Mouse (Mus musculus) MEL (cell line): ENCODE measurements around the gene Cdkn1a. TPM values are rescaled to one million over a fixed set of nuclear protein-coding genes. Genes with fewer than 3 reads are reported as not detected.
"Not testable (repeated sequence)": the region's sequence is repeated elsewhere in the genome, so short reads cannot be mapped to it uniquely, and the experiment has no call there.

Experiments
- DNase-seq: peaks from one replicate; pipeline ENCODE4 v3.0.0; 2011; ENCODE audit warnings: low read depth, low spot score
- H3K27ac ChIP-seq: 2 replicates; pipeline ENCODE4 v1.5.1; 2012; ENCODE audit warnings: low read depth, mild to moderate bottlenecking, control low read depth, low read length, moderate library complexity; ENCODE audit not compliant: control insufficient read depth
- H3K27me3 ChIP-seq, 2 experiments: fragments of 150-350 bp in 1 of 2; sonication (generic) in 1 of 2; 2 replicates each; pipeline ENCODE4 v1.6.1; 2012; ENCODE audit warnings: low read length in 2 of 2, mild to moderate bottlenecking in 2 of 2, improper control_type of control experiment in 1 of 2, moderate library complexity in 1 of 2; ENCODE audit not compliant: insufficient read depth in 2 of 2, control insufficient read depth in 1 of 2
- H3K36me3 ChIP-seq, 2 experiments: 2 replicates each; pipeline ENCODE4 v1.6.1; 2012 to 2014; ENCODE audit warnings: low read length in 2 of 2, improper control_type of control experiment in 1 of 2, inconsistent platforms in 1 of 2, mild to moderate bottlenecking in 1 of 2; ENCODE audit not compliant: insufficient read depth in 2 of 2, control insufficient read depth in 1 of 2
- H3K4me1 ChIP-seq, 2 experiments: fragments of 150-350 bp in 1 of 2; sonication (generic) in 1 of 2; 2 replicates each; pipeline ENCODE4 v1.6.1; 2012; ENCODE audit warnings: low read length in 2 of 2, improper control_type of control experiment in 1 of 2, mild to moderate bottlenecking in 1 of 2; ENCODE audit not compliant: insufficient read depth in 2 of 2, control insufficient read depth in 1 of 2
- H3K4me3 ChIP-seq, 2 experiments: fragments of 150-350 bp in 1 of 2; sonication (generic) in 1 of 2; 2 replicates each; pipeline ENCODE4 v1.5.1; 2012; ENCODE audit warnings: low read depth in 2 of 2, low read length in 2 of 2, mild to moderate bottlenecking in 2 of 2, moderate library complexity in 2 of 2, control low read depth in 1 of 2, improper control_type of control experiment in 1 of 2; ENCODE audit not compliant: control insufficient read depth in 1 of 2, insufficient read depth in 1 of 2
- H3K79me2 ChIP-seq: 2 replicates; pipeline ENCODE4 v1.6.1; 2012; ENCODE audit warnings: mild to moderate bottlenecking, low read length, moderate library complexity; ENCODE audit not compliant: control insufficient read depth, poor library complexity, insufficient read depth
- H3K9ac ChIP-seq: 2 replicates; pipeline ENCODE4 v1.6.1; 2012; ENCODE audit warnings: low read depth, mild to moderate bottlenecking, control low read depth, low read length, moderate library complexity; ENCODE audit not compliant: control insufficient read depth, poor library complexity, severe bottlenecking
- H3K9me3 ChIP-seq: fragments of 150-350 bp; sonication (generic); replicated peaks from 2 replicates; pipeline ENCODE4 v1.6.1; 2012; ENCODE audit warnings: mild to moderate bottlenecking, low read length, improper control_type of control experiment, moderate library complexity; ENCODE audit not compliant: insufficient read depth
- BHLHE40 ChIP-seq: IDR thresholded peaks from 2 replicates; pipeline ENCODE4 v1.6.1; 2012; ENCODE audit warnings: low read depth, mild to moderate bottlenecking, inconsistent platforms, low read length, improper control_type of control experiment, borderline replicate concordance
- CHD1 ChIP-seq: IDR thresholded peaks from 2 replicates; pipeline ENCODE4 v1.6.1; 2012; ENCODE audit warnings: low read depth, mild to moderate bottlenecking, inconsistent platforms, low read length, improper control_type of control experiment
- CTCF ChIP-seq, 3 experiments: IDR thresholded peaks in 2 of 3; conservative IDR thresholded peaks in 1 of 3; 2 replicates each; pipeline ENCODE4 v1.5.1; 2011 to 2012; ENCODE audit warnings: low read length in 3 of 3, low read depth in 2 of 3, mild to moderate bottlenecking in 2 of 3, improper control_type of control experiment in 1 of 3, inconsistent platforms in 1 of 3, mixed read lengths in 1 of 3, moderate library complexity in 1 of 3; ENCODE audit not compliant: control insufficient read depth in 1 of 3, insufficient read depth in 1 of 3, poor library complexity in 1 of 3, severe bottlenecking in 1 of 3
- ELF1 ChIP-seq: IDR thresholded peaks from 2 replicates; pipeline ENCODE4 v1.6.1; 2014; ENCODE audit warnings: low read depth, mild to moderate bottlenecking, inconsistent platforms, low read length, improper control_type of control experiment, moderate library complexity
- EP300 ChIP-seq, 2 experiments: IDR thresholded peaks; 2 replicates each; pipeline ENCODE4 v1.6.1; 2011; ENCODE audit warnings: improper control_type of control experiment in 2 of 2, low read length in 2 of 2, low read depth in 1 of 2, mild to moderate bottlenecking in 1 of 2
- ETS1 ChIP-seq: IDR thresholded peaks from 2 replicates; pipeline ENCODE4 v1.6.1; 2012; ENCODE audit warnings: low read depth, mild to moderate bottlenecking, inconsistent platforms, low read length, improper control_type of control experiment, moderate library complexity
- GABPA ChIP-seq: IDR thresholded peaks from 2 replicates; pipeline ENCODE4 v1.6.1; 2012; ENCODE audit warnings: low read depth, mild to moderate bottlenecking, inconsistent platforms, low read length, improper control_type of control experiment, moderate library complexity
- HCFC1 ChIP-seq: IDR thresholded peaks from 2 replicates; pipeline ENCODE4 v1.6.1; 2012; ENCODE audit warnings: low read depth, mild to moderate bottlenecking, inconsistent platforms, low read length, improper control_type of control experiment, moderate library complexity
- KAT2A ChIP-seq: conservative IDR thresholded peaks from 2 replicates; pipeline ENCODE4 v1.6.1; 2012; ENCODE audit warnings: low read depth, low read length, improper control_type of control experiment, inconsistent platforms
- MAFK ChIP-seq: IDR thresholded peaks from 2 replicates; pipeline ENCODE4 v1.6.1; 2011; ENCODE audit warnings: low read depth, mild to moderate bottlenecking, low read length, improper control_type of control experiment, borderline replicate concordance
- MAZ ChIP-seq: IDR thresholded peaks from 2 replicates; pipeline ENCODE4 v1.6.1; 2012; ENCODE audit warnings: low read depth, mild to moderate bottlenecking, inconsistent platforms, low read length, improper control_type of control experiment
- MEF2A ChIP-seq: IDR thresholded peaks from 2 replicates; pipeline ENCODE4 v1.6.1; 2014; ENCODE audit warnings: low read depth, mild to moderate bottlenecking, inconsistent platforms, low read length, improper control_type of control experiment; ENCODE audit not compliant: poor library complexity, insufficient replicate concordance, severe bottlenecking; ENCODE audit errors: extremely low read depth
- MXI1 ChIP-seq: IDR thresholded peaks from 2 replicates; pipeline ENCODE4 v1.6.1; 2011; ENCODE audit warnings: mild to moderate bottlenecking, low read depth, low read length, improper control_type of control experiment
- MYC ChIP-seq: IDR thresholded peaks from 2 replicates; pipeline ENCODE4 v1.6.1; 2011; ENCODE audit warnings: low read depth, mild to moderate bottlenecking, low read length, improper control_type of control experiment, moderate library complexity
- NRF1 ChIP-seq: IDR thresholded peaks from 2 replicates; pipeline ENCODE4 v1.6.1; 2014; ENCODE audit warnings: low read depth, mild to moderate bottlenecking, inconsistent platforms, low read length, improper control_type of control experiment, moderate library complexity; ENCODE audit not compliant: poor library complexity, insufficient read depth, severe bottlenecking
- POLR2A ChIP-seq, 2 experiments: IDR thresholded peaks; 2 replicates each; pipeline ENCODE4 v1.6.1; 2011 to 2012; ENCODE audit warnings: low read length in 2 of 2, mild to moderate bottlenecking in 2 of 2, control low read depth in 1 of 2, improper control_type of control experiment in 1 of 2, low read depth in 1 of 2, moderate library complexity in 1 of 2; ENCODE audit not compliant: control insufficient read depth in 1 of 2, insufficient read depth in 1 of 2, poor library complexity in 1 of 2
- POLR2AphosphoS2 ChIP-seq: IDR thresholded peaks from 2 replicates; pipeline ENCODE4 v1.6.1; 2011; ENCODE audit warnings: low read length, improper control_type of control experiment
- POLR2AphosphoS5 ChIP-seq: IDR thresholded peaks from 2 replicates; pipeline ENCODE4 v1.6.1; 2012; ENCODE audit warnings: low read depth, borderline replicate concordance, mild to moderate bottlenecking, inconsistent platforms, low read length, moderate library complexity, mixed read lengths
- RCOR1 ChIP-seq: IDR thresholded peaks from 2 replicates; pipeline ENCODE4 v1.6.1; 2012; ENCODE audit warnings: low read depth, mild to moderate bottlenecking, inconsistent platforms, low read length, improper control_type of control experiment
- SIN3A ChIP-seq: IDR thresholded peaks from 2 replicates; pipeline ENCODE4 v1.6.1; 2012; ENCODE audit warnings: low read length, improper control_type of control experiment, inconsistent platforms
- TAL1 ChIP-seq: IDR thresholded peaks from 2 replicates; pipeline ENCODE4 v1.6.1; 2012; ENCODE audit warnings: mild to moderate bottlenecking, inconsistent platforms, low read length, moderate library complexity, mixed read lengths
- TBP ChIP-seq: IDR thresholded peaks from 2 replicates; pipeline ENCODE4 v1.8.0; 2011; ENCODE audit warnings: low read depth, low read length, improper control_type of control experiment
- UBTF ChIP-seq: IDR thresholded peaks from 2 replicates; pipeline ENCODE4 v1.6.1; 2012; ENCODE audit warnings: low read depth, mild to moderate bottlenecking, inconsistent platforms, low read length, improper control_type of control experiment, moderate library complexity, borderline replicate concordance; ENCODE audit not compliant: insufficient read depth
- ZMIZ1 ChIP-seq: IDR thresholded peaks from 2 replicates; pipeline ENCODE4 v1.6.1; 2012; ENCODE audit warnings: low read depth, mild to moderate bottlenecking, inconsistent platforms, low read length, improper control_type of control experiment, moderate library complexity
- polyA plus RNA-seq, 2 experiments: library from polyadenylated mRNA; stranded (reverse) in 1 of 2; unstranded in 1 of 2; fragments of >175 nt in 1 of 2; fragments of >200 nt in 1 of 2; gene quantifications; 2 replicates each; pipeline versions ENCODE4 v1.2.1 to v1.2.4; 2012; ENCODE audit warnings: low replicate concordance in 2 of 2, low read depth in 1 of 2; ENCODE audit not compliant: insufficient read length in 2 of 2, insufficient read depth in 1 of 2, missing spikeins in 1 of 2
- total RNA-seq: library from RNA; depleted of rRNA; stranded (reverse); fragments of 300-350 nt; gene quantifications from 2 replicates; pipeline ENCODE4 v1.2.3, GENCODE M21; 2012

Gene Cdkn1a
- total and polyA plus RNA-seq, 3 experiments: 2.0 to 21.0 TPM; not detected in 1

- H3K36me3 ChIP-seq, H3K9ac ChIP-seq, H3K9me3 ChIP-seq, H3K79me2 ChIP-seq, H3K27me3 ChIP-seq, H3K4me3 ChIP-seq, H3K27ac ChIP-seq: not testable (repeated sequence)
- peaks cover 3 to 14% of the 10 kb centered on the region in 2 experiments; a peak in 3 of 4 replicates for H3K4me1 ChIP-seq
- peak; percentile 55 for DNase-seq
- TF ChIP-seq ETS1: peak; percentile 13; the same call in 1 of the 2 replicates
Measured at GRCm38 (mm10) chr17:29067416-29067815, 23.4 kb upstream of the Cdkn1a start.

DNA sequence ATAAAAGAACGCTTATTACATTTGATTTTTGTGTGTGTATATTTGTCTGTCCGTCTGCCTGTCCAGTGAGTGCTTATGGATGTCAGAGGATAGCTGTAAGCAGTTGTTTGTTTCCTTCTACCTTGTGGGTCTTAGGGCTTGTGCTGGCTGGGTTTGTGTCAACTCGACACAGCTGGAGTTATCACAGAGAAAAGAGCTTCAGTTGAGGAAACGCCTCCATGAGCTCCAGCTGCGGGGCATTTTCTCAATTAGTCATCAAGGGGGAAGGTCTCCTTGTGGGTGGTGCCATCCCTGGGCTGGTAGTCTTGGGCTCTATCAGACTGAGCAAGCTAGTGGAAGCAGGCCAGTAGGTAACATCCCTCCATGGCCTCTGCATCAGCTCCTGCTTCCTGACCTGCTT is 22.9 kb upstream of the Cdkn1a start:
- H3K4me1 ChIP-seq: peaks cover 3 to 14% of the 10 kb centered on the region in 2 experiments; a peak in 3 of 4 replicates
- H3K9me3 ChIP-seq: no peaks in the 10 kb centered on the region
- peaks cover 0 to 6% of the 10 kb centered on the region in 2 experiments; a peak in 2 of 4 replicates for H3K36me3 ChIP-seq
- H3K27ac ChIP-seq: 0 out of 2 replicates have a peak overlapping the region, but pooled peaks have one; percentile 24
- H3K4me3 ChIP-seq: no peak overlapping the region
- no peak overlapping the region for H3K9ac ChIP-seq
- H3K27me3 ChIP-seq: no peaks in the 10 kb centered on the region
- DNase-seq: peak; percentile 56
- no peaks in the 10 kb centered on the region for H3K79me2 ChIP-seq
- TF ChIP-seq ETS1 (peak; percentile 66), SIN3A (peak; percentile 46; the same call in 1 of the 2 replicates), ELF1 (no peak), EP300 (IDR thresholded peaks at IDR 0.05; ENCODE audit: low read depth in 1 of 2, low read length in 2 of 2) (peak; percentile 6 to 31; a peak in 1 of 4 replicates), BHLHE40 (no peak), ZMIZ1 (no peak)

DNA sequence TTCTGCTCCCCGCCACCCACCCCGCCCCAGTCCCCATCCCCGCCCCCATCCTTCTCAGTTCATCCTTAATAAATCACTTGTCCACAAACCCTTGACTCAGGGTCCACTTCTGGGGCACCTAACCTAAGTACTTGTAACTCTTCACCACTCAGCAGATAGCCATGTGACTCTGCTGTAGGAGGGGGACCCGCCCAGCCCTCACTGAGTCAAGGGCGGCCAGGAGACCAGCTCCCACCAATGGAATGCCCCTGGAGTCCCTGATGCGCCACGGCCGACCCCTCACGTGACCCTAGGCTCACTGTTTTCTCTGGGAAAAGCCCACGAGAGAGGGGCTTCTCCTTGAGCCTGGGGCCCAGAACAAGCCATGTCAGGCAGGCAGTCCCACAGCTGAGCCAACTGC is 21.7 kb upstream of the Cdkn1a start:
- TF ChIP-seq SIN3A: no peak
- no peak for TF ChIP-seq ETS1
- TF ChIP-seq KAT2A: no peak
- no peak for TF ChIP-seq MAFK
- TF ChIP-seq MYC: no peak
- no peak for TF ChIP-seq NRF1
- TF ChIP-seq GABPA: no peak
- no peak for TF ChIP-seq MEF2A
- no peak for TF ChIP-seq POLR2AphosphoS2
- TF ChIP-seq CTCF (IDR thresholded peaks at IDR 0.05 in 2 of 3, conservative IDR thresholded peaks at IDR 0.05 in 1 of 3; ENCODE audit: control insufficient read depth in 1 of 3, insufficient read depth in 1 of 3, low read depth in 2 of 3, low read length in 3 of 3, poor library complexity in 1 of 3, severe bottlenecking in 1 of 3): no peak
- no peak for TF ChIP-seq MXI1
- no peak for TF ChIP-seq MAZ
- TF ChIP-seq HCFC1: no peak
- no peak for TF ChIP-seq UBTF
- no peak for TF ChIP-seq TAL1
- no peak for TF ChIP-seq RCOR1
- no peak for TF ChIP-seq POLR2A (IDR thresholded peaks at IDR 0.05; ENCODE audit: control insufficient read depth in 1 of 2, insufficient read depth in 1 of 2, low read depth in 1 of 2, low read length in 2 of 2, poor library complexity in 1 of 2)
- no peak for TF ChIP-seq POLR2AphosphoS5
- no peak for TF ChIP-seq CHD1
- TF ChIP-seq TBP: no peak
- Histone ChIP-seq H3K27me3 (no peaks in the 10 kb centered on the region), H3K9me3 (no peaks in the 10 kb centered on the region), H3K79me2 (no peaks in the 10 kb centered on the region), H3K27ac (no peak overlapping the region), H3K9ac (no peak overlapping the region), H3K4me1 (peaks cover 3 to 14% of the 10 kb centered on the region in 2 experiments; a peak in 3 of 4 replicates), H3K4me3 (no peak overlapping the region), H3K36me3 (peaks cover 0 to 6% of the 10 kb centered on the region in 2 experiments; a peak in 2 of 4 replicates)
- DNase-seq: no peak
